Mouse (Mus musculus) testis, postnatal 10 days (tissue): ENCODE measurements around the gene Abca12.

Source experiments
- DNase-seq: peaks from one replicate; pipeline ENCODE4 v3.0.0; 2021; ENCODE audit warnings: low spot score

Gene Abca12

GRCm38 (mm10) chr1:71338548-71339340 is 76.0 kb downstream of the Abca12 start:
- DNase-seq = no peak

- no peak for DNase-seq
Measured at GRCm38 (mm10) chr1:71330349-71330748, 84.4 kb downstream of the Abca12 start.

GRCm38 (mm10) chr1:71312171-71312570 is 102.5 kb downstream of the Abca12 start:
- DNase-seq = no peak

GRCm38 (mm10) chr1:71310614-71311013 is 104.1 kb downstream of the Abca12 start:
- no peak for DNase-seq

GRCm38 (mm10) chr1:71307362-71307761 is 107.3 kb downstream of the Abca12 start:
- no peak for DNase-seq

GRCm38 (mm10) chr1:71306196-71306595 is 108.5 kb downstream of the Abca12 start:
- no peak for DNase-seq

- no peak for DNase-seq
Measured at GRCm38 (mm10) chr1:71304588-71304987, 110.1 kb downstream of the Abca12 start.

- DNase-seq = no peak
Measured at GRCm38 (mm10) chr1:71297021-71297420, 117.7 kb downstream of the Abca12 start.

- no peak for DNase-seq
Measured at GRCm38 (mm10) chr1:71296585-71296984, 118.1 kb downstream of the Abca12 start.

GRCm38 (mm10) chr1:71291917-71292316 is 122.8 kb downstream of the Abca12 start:
- DNase-seq = no peak

GRCm38 (mm10) chr1:71289511-71289910 is 125.2 kb downstream of the Abca12 start:
- peak; percentile 86 for DNase-seq

- no peak for DNase-seq
Measured at GRCm38 (mm10) chr1:71276940-71277339, 137.8 kb downstream of the Abca12 start.

- no peak for DNase-seq
Measured at GRCm38 (mm10) chr1:71272550-71272949, 142.2 kb downstream of the Abca12 start.

GRCm38 (mm10) chr1:71272077-71272476 is 142.6 kb downstream of the Abca12 start:
- DNase-seq = no peak

GRCm38 (mm10) chr1:71270083-71270482 is 144.6 kb downstream of the Abca12 start:
- no peak for DNase-seq

- DNase-seq = no peak
Measured at GRCm38 (mm10) chr1:71266630-71267029, 148.1 kb downstream of the Abca12 start.

- no peak for DNase-seq
Measured at GRCm38 (mm10) chr1:71263532-71263931, 151.2 kb downstream of the Abca12 start.

GRCm38 (mm10) chr1:71244647-71245046 is 170.1 kb downstream of the Abca12 start:
- DNase-seq = no peak

GRCm38 (mm10) chr1:71241396-71241795 is 173.3 kb downstream of the Abca12 start:
- no peak for DNase-seq

GRCm38 (mm10) chr1:71239586-71239985 is 175.1 kb downstream of the Abca12 start:
- no peak for DNase-seq

- no peak for DNase-seq
Measured at GRCm38 (mm10) chr1:71235335-71235734, 179.4 kb downstream of the Abca12 start.

GRCm38 (mm10) chr1:71231211-71231610 is 183.5 kb downstream of the Abca12 start:
- DNase-seq = no peak

- no peak for DNase-seq
Measured at GRCm38 (mm10) chr1:71203581-71203980, 211.1 kb downstream of the Abca12 start.

GRCm38 (mm10) chr1:71196191-71196590 is 218.5 kb downstream of the Abca12 start:
- DNase-seq = no peak
